Mouse (Mus musculus): ENCODE data around the gene Ints11. TPM values are rescaled to one million over a fixed set of nuclear protein-coding genes. Genes with fewer than 3 reads are reported as not detected.

Gene Ints11
- total RNA-seq, 2 experiments from 2014 or later = 14.1 to 17.9 TPM

DNA sequence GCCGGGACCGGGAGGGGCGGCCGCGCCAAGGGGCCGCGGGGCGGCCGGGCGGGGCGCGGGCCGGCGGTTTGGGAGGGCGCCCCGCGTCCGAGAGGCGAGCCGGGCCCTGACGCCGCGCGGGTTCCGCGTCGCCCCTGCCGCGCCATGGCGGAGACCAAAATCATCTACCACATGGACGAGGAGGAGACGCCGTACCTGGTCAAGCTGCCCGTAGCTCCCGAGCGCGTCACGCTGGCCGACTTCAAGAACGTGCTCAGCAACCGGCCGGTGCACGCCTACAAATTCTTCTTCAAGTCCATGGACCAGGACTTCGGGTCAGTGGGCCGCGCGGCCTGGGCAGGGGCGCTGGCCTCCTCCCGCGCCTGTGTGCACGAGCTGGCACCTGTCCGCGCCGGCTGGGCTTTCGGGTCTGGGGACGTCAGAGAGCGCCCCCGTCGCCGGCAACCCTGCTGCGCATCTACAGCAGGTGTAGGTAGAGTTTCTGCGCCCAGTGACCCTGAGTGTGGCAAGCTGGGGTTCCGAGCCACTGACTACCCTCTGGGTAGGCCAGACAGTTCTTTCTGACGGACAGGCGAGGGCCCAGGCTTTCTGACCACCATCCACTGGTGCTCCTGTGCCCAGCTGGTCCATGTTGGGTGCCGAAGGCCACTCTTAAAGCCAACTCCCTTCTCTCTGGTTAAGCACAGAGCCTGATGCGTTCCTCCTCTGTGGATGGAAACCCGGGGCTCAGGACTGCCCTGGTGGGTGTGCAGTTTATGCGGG lies 21.6 kb upstream of the Ints11 start:
- DNase-seq = peak; percentile 54

DNA sequence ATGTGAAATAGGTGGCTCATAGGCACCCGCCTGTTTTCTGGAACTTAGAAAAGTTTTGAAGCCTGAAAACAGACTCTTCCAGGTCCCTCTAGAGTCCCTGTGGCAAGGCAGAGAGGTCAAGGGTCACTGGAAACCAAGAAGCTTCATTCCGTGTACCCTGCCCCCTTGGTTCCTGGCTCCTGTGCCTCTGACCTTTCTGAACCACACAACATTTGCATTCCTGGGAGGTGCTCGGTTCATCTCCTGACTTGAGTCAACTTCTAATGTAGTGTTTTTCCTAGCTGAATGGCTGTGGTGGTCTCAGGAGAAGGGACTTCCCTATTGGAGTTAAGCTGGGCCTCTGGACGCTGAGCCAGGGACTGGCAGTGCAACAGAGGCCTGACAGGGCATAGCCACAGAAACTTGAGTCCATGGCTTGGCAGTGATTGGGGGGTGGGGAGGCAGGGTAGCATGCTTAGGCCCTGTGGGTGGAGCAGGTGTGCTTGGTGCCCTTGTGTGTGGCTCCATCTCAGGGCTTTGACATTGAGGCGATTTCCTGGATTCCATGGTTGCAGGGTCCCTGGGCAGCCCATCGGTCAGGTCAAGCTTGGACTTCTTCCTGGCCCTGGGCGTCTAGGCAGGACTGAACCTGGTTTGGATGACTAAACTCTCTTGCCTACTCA lies 20.8 kb upstream of the Ints11 start:
- peak; percentile 80 for DNase-seq

GRCm38 (mm10) chr4:155849391-155849790 lies 20.0 kb upstream of the Ints11 start:
- DNase-seq = no peak

- no peak for DNase-seq
Observed at GRCm38 (mm10) chr4:155849792-155850451, 19.4 kb upstream of the Ints11 start.

DNA sequence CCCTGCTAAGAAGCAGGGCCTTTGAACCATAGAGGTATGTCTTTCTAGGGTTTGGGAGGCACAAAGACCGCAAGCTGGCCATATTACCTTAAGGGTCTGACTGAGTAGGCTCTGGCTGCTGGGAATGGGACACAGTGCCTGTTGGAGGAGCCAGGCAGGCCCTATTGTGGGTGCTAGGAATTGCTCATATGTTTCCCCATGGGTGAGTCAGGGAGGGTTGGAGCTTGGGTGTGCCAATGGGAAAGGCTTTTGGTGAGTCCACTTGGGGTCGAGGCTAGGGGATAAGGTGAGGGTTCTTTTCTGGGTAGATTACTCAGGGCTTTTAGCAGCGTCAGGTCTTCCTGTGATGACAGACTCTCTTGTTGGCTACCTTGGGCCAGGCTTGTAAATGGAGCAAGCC lies 18.0 kb upstream of the Ints11 start:
- no peak for DNase-seq

GRCm38 (mm10) chr4:155851951-155852411 lies 17.4 kb upstream of the Ints11 start:
- DNase-seq = no peak

- no peak for DNase-seq
Observed at GRCm38 (mm10) chr4:155853421-155853820, 15.9 kb upstream of the Ints11 start.

DNA sequence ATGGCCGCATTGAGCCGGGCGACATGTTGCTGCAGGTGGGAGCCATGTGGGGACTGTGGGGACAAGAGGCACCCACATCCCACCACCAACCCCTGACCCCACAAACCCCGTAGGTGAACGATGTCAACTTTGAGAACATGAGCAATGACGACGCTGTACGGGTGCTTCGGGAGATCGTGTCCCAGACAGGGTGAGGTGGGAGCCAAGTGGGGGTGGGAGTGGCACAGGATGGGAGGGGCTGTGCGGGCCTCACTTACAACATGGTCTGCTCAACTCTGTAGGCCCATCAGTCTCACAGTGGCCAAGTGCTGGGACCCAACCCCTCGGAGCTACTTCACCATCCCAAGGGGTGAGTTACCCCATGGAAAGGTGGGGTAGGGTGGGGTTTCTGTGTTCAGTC lies 14.4 kb upstream of the Ints11 start:
- DNase-seq = no peak

DNA sequence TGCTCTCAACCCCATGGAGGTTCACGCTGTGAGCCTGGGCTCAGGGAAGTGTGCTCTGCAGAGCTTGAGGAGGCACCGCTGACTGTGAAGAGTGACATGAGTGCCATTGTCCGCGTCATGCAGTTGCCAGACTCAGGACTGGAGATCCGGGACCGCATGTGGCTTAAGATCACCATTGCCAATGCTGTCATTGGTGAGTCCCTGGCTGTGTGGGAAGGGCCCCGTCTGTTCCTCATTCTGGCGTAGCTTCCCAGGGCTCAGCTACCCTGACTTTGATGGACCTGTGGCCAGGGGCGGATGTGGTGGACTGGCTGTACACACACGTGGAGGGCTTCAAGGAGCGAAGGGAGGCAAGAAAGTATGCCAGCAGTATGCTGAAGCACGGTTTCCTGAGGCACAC lies 13.3 kb upstream of the Ints11 start:
- peak; percentile 3 for DNase-seq

GRCm38 (mm10) chr4:155856881-155857280 lies 12.5 kb upstream of the Ints11 start:
- no peak for DNase-seq

DNA sequence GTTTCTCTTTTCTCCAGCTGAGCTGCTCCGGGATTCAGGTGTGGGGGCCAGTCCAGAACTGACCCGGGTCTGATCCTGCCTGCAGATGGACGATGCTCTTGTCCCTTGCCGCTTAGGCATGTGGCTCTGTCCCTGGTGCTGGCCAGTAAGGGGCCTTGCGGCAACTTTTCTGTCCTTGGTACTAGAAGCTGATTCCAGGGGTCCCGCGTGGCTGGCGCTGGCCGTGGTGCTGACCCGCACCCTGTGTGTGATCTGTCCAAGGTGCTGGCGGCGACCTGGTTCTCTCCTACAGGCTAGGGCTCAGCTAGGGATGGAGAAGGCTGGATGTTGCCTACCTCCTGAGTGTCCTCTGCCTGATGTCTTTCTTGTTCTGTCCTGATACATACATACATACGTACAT lies 10.0 kb upstream of the Ints11 start:
- no peak for DNase-seq

DNA sequence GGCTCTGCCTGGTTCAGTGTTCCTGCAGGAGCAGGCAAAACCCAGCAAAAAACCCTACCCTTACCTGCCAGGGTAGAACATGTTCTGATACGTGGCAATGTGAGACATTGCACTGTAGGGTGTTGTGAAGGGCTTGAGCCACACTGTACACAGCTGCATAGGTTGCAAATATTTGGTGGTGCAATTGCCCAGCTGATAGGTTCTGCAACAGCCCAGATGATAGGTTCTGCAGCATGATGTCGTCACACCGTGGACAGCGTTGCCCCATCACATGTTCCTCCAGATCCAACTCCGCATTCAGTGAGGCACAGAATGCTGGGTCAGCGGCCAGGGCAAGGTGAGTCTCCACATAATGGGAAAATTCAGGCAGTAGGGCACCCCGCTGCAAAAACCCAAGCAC lies 7.6 kb upstream of the Ints11 start:
- DNase-seq = no peak

DNA sequence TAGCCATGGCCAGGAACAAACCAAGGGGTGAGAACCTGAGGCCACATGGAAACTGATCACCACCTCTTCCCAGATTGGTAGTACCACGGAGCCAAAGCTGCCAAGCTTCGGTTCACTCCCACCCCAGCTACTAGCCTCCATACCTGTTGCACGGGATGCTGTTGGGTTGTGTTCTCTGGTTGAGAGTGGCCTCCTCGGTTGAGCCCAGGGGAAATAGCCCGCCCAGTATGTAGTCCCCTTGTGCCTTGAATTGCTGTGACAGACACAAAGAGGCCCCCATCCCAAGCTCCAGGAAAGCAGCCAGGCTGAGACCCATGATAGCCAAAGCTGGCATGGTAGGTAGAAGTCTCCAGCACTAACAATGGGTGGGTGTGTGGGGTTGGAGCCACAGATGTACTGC lies 6.3 kb upstream of the Ints11 start, which contains the start of gene Tas1r3:
Gene Tas1r3, minus strand, starts transcription at position 362 of the 400 bp plus-strand sequence.
- no peak for DNase-seq

DNA sequence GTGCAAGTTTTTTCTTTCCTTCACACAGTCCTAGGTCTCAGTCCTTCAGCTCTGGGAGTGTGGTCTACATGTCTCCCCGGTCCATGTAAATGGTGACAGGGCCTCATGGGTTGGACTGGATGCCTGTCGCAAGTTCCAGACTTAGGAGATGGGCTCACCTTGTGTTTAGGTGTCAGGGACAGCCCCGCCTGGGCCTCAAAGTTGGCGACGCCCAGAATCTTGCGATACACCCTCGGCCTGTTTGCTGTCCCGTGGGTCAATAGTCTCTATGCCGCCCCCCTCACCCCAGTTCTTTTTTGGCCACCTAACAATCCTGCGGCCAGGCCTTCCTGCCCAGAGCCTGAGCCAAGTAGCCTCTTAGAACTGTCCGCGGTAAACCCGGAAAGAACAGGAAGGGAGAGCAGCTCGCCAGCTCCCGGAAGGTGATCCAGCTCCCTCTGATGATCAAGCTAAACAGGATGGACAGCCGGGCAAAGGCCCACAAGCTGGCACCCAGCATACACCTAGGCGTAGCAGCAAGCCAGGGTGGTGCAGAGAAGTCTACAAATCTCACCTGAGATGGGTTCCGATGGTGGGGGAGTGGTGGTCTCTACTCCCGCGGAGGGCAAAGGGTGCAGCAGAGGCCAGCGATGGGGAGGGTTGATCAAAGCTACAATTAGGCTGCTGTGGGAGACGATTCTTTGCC lies 590 bp upstream of the Ints11 start:
- no peak for DNase-seq

- DNase-seq = no peak
Observed at GRCm38 (mm10) chr4:155871404-155871803, 2.1 kb downstream of the Ints11 start.

DNA sequence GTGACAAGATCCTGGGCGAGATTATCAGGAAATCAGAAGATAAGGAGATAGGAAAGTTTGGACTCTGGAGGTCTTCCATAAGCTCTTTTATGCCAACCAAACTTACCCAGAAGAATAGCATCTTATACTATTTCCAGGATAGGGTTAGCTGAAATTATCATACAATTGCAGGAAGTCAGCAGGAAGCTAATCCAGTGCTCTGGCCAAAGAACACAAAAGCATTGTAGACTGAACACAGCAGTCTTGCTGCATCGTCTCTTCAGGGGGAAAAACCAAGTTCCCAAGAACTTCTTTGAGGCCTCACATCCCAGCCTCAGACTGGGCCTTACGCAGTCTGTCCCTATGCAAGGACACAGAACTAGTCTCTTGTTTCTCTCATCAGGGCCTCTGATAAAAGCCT lies 14.2 kb downstream of the Ints11 start:
- DNase-seq = no peak

DNA sequence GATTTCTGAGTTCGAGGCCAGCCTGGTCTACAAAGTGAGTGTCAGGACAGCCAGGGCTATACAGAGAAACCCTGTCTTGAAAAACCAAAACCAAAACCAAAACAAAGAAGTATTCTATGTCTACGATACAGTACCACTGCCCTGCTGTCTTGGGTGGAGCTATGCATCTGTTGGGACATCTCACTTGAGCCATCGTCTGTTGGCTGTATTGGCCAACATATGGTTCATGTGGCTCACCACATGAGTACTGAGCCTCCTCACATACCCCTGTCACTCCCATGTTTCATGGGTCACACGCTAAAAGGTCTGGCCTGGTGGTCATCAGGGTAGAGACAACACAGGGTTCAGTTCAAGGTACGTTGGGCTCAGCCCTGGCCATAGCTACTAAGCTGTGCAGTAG lies 17.0 kb downstream of the Ints11 start:
- no peak for DNase-seq

GRCm38 (mm10) chr4:155887674-155888073 lies 18.3 kb downstream of the Ints11 start:
- DNase-seq = no peak

GRCm38 (mm10) chr4:155888181-155888580 lies 18.8 kb downstream of the Ints11 start:
- DNase-seq = no peak

DNA sequence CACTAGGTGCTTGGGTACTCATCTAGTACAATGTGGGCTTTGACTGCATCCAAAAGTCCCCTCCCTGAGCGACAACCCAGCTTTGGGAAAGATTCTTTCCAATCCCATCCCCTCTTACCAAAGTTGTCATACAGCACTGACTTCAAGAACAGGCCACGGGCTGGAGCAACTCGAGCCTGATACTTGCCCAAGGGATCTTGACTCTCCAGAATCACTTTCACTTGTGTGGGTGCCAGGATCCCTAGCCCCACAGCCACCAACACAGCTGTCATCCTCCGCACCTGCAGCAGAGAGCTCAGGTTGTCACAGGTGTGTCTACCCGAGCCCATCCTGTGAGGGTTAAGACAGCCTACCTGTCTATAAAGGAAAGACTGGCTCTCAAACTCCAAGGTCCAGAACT lies 20.0 kb downstream of the Ints11 start:
- no peak for DNase-seq

GRCm38 (mm10) chr4:155891011-155891471 lies 21.7 kb downstream of the Ints11 start:
- DNase-seq = no peak

DNA sequence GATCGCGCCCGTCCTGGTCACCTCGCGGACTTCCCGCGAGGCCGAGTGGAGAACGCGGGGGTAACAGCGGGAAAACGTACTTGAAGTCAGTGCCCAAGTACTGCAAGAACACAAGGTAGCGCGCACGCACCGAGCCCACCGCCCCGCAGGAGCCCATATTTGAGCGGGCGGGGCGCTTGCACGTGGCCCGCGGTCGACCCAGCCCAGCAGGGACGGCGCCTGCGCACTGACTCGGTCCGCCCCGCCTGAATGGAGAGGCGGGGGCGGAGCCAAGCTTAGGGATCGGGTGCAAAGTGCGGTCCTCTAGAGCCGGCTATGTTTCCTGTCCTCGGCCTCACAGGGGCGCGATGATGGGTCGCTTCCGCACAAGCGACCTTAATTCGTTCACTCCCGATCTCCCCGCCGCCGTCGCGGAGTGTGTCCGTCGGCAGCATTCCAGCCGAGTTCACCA lies 22.2 kb downstream of the Ints11 start, which contains the start of the genes Pusl1 and Acap3:
Gene Pusl1, minus strand, starts transcription at position 231 of the 451 bp plus-strand sequence.
Gene Acap3, plus strand, starts transcription at position 272 of the 451 bp plus-strand sequence.
- peak; percentile 95 for DNase-seq
